Mouse (Mus musculus): Measurements from ENCODE around the gene Slc1a4. TPM values are rescaled to one million over a fixed set of nuclear protein-coding genes. Genes with fewer than 3 reads are reported as not detected.

The Slc1a4 gene
- total and polyA plus RNA-seq, 2 experiments from 2014 or later = 71.4 to 199 TPM

DNA sequence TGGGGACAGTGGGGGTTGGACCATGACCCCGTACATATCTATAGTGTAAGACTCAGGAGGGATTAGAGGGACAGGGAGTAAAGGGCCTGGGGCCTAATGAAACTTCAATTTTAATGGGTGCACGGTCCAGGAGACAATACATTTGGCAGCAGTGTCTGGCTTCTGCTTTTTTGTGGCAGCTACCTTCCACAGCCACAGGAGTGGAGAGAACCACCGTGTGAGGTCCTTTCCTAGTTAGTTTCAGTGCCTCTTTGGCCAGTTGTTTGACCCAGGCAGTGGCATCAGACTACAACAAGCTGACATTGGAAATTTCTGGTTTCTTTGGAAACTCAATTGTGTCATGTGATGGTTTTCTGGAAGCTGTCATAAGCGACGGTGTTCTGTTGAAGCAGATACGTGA lies 62.6 kb downstream of the Slc1a4 start:
- no peak for TF ChIP-seq CTCF (IDR thresholded peaks at IDR 0.05; ENCODE audit: low read depth)
- Histone ChIP-seq H3K9me3 (ENCODE audit: low read length) (no peaks in the 10 kb centered on the region), H3K4me2 (ENCODE audit: low read depth, low read length) (no peak overlapping the region), H3K4me1 (ENCODE audit: insufficient read depth, low read length) (no peaks in the 10 kb centered on the region), H3K4me3 (ENCODE audit: low read length) (no peak overlapping the region), H3K9ac (replicated peaks; ENCODE audit: low read length) (no peak overlapping the region), H3K27me3 (ENCODE audit: insufficient read depth, low read length) (no peaks in the 10 kb centered on the region), H3K27ac (no peak overlapping the region), H3K36me3 (ENCODE audit: insufficient read depth, low read length) (no peaks in the 10 kb centered on the region)
- WGBS = 83% methylated on average over 6 of the region's 6 CpGs
- no peak for ATAC-seq
- DNase-seq (ENCODE audit: low spot score) = no peak

DNA sequence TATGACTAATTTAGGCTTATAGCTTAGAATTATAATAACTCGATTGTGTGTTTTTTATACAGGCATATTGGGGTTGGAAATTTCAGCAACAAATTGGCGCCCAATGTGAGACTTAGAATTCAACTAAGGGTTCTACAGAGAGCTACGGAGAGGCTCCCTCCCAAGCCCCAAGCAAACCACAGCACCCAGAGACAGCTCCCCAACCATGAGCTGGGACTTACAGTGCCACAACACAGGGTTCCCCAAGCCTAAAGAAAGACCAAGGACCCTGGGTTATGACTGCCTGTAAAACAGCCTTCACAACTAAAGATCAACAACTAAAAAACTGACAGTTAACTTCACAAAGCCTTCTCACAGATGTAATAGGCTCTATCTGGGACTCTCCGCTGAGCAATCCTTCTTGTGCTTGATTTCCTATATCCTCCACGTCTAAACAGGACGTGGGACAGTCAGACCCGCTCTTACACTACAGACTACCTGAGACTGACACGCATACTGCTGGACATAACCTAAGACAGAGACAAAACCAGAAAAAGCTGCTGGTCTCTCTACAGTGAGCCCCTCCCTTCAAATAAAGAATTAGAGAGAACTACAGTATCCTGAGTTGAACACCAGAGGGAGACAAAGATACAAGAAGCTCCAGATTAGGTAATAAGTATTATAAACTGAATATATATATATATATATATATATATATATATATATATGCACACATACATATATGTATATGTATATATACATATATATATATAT lies 69.7 kb downstream of the Slc1a4 start:
- 61% methylated on average over 8 of the region's 8 CpGs for WGBS
- ATAC-seq = peak; percentile 53; the same call in 1 of the 2 replicates

DNA sequence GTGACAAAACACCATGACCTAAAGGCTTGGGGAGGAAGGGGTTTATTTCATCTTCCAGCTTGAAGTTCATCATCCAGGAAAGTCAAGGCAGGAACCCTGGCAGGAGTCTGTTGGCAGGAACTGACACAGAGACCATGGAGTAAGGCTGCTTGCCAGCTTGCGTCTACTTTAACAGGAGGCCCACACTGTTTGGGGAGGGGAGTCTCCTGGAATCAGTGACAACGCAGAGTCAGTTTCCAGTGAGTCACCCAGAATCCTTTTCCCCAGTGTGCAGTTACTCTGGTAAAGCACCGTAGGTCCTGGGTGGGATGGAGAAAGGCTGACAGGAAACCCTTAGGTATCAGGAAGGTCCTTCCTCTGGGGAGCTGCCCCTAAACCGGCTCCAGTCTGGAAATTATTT lies 77.7 kb downstream of the Slc1a4 start:
- H3K27ac ChIP-seq = no peak overlapping the region
- WGBS = 74% methylated on average over 4 of the region's 4 CpGs
- no peak overlapping the region for H3K9ac ChIP-seq (replicated peaks; ENCODE audit: low read length)
- TF ChIP-seq CTCF (IDR thresholded peaks at IDR 0.05; ENCODE audit: low read depth) = no peak
- DNase-seq (ENCODE audit: low spot score) = no peak
- no peaks in the 10 kb centered on the region for H3K27me3 ChIP-seq (ENCODE audit: insufficient read depth, low read length)
- ATAC-seq = no peak
- H3K36me3 ChIP-seq (ENCODE audit: insufficient read depth, low read length) = no peaks in the 10 kb centered on the region
- no peaks in the 10 kb centered on the region for H3K4me1 ChIP-seq (ENCODE audit: insufficient read depth, low read length)
- H3K9me3 ChIP-seq (ENCODE audit: low read length) = no peaks in the 10 kb centered on the region
- H3K4me3 ChIP-seq (ENCODE audit: low read length) = no peak overlapping the region
- H3K4me2 ChIP-seq (ENCODE audit: low read depth, low read length) = no peak overlapping the region

More for the DNA sequence above, 69.7 kb downstream of the Slc1a4 start:
- Histone ChIP-seq H3K9ac (replicated peaks; ENCODE audit: low read length) (no peak overlapping the region), H3K27me3 (ENCODE audit: insufficient read depth, low read length) (no peaks in the 10 kb centered on the region), H3K36me3 (ENCODE audit: insufficient read depth, low read length) (no peaks in the 10 kb centered on the region), H3K4me1 (ENCODE audit: insufficient read depth, low read length) (no peaks in the 10 kb centered on the region), H3K4me3 (ENCODE audit: low read length) (no peak overlapping the region), H3K4me2 (ENCODE audit: low read depth, low read length) (no peak overlapping the region), H3K27ac (no peak overlapping the region), H3K9me3 (ENCODE audit: low read length) (no peaks in the 10 kb centered on the region)
- peak; percentile 55 for TF ChIP-seq CTCF (IDR thresholded peaks at IDR 0.05; ENCODE audit: low read depth)
- peak; percentile 72 for DNase-seq (ENCODE audit: low spot score)

DNA sequence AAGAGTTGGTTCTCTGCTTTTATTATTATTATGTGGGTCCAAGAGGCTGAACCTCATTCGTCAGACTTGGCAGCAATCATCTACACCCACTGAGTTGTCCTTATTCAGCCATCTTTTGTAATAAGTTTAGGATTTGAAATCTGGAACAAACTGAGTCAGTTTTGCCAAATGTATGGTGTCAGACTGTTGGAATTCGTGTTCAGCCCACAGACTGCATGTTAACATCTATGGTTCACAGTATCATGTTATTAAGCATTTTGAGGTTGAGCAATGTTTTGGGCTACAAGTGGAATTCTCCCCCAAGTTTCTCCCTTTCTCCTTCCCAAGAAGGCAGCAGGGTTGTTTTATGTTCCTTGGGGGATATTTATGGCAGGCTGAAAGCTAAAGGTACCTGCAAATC lies 79.4 kb downstream of the Slc1a4 start:
- Histone ChIP-seq H3K27me3 (ENCODE audit: insufficient read depth, low read length) (no peaks in the 10 kb centered on the region), H3K4me3 (ENCODE audit: low read length) (no peak overlapping the region), H3K36me3 (ENCODE audit: insufficient read depth, low read length) (no peaks in the 10 kb centered on the region), H3K27ac (no peak overlapping the region), H3K9ac (replicated peaks; ENCODE audit: low read length) (no peak overlapping the region), H3K4me1 (ENCODE audit: insufficient read depth, low read length) (peaks cover 4% of the 10 kb centered on the region; the same call in 1 of the 2 replicates), H3K4me2 (ENCODE audit: low read depth, low read length) (no peak overlapping the region), H3K9me3 (ENCODE audit: low read length) (no peaks in the 10 kb centered on the region)
- ATAC-seq (no peak), DNase-seq (ENCODE audit: low spot score) (no peak)
- no peak for TF ChIP-seq CTCF (IDR thresholded peaks at IDR 0.05; ENCODE audit: low read depth)
- WGBS = 64% methylated on average over 2 of the region's 2 CpGs

Other genes starting within 250 kb of the Slc1a4 start
- 43.3 and 46.3 TPM in 2 replicates for gene Actr2, start 219.8 kb downstream of the Slc1a4 start, total RNA-seq (2014; rRNA removed)
- 166 and 171 TPM in 2 replicates for gene Actr2, start 219.8 kb downstream of the Slc1a4 start, polyA plus RNA-seq (2015; fragmentation: Nextera tagmentation; extraction: Ambion mirVana)
- gene Rab1a, start 131.3 kb downstream of the Slc1a4 start, total RNA-seq (2014; rRNA removed) = 92.4 and 100 TPM in 2 replicates
- 310 TPM in 2 replicates for gene Rab1a, start 131.3 kb downstream of the Slc1a4 start, polyA plus RNA-seq (2015; fragmentation: Nextera tagmentation; extraction: Ambion mirVana)
- gene Cep68, start 83.3 kb downstream of the Slc1a4 start, total RNA-seq (2014; rRNA removed) = 43.5 and 61.1 TPM in 2 replicates
- 23.1 and 24.4 TPM in 2 replicates for gene Cep68, start 83.3 kb downstream of the Slc1a4 start, polyA plus RNA-seq (2015; fragmentation: Nextera tagmentation; extraction: Ambion mirVana)
- 18.0 and 26.3 TPM in 2 replicates for gene Sertad2, start 210.5 kb upstream of the Slc1a4 start, total RNA-seq (2014; rRNA removed)
- 35.0 and 38.1 TPM in 2 replicates for gene Sertad2, start 210.5 kb upstream of the Slc1a4 start, polyA plus RNA-seq (2015; fragmentation: Nextera tagmentation; extraction: Ambion mirVana)